Mouse (Mus musculus) testis, adult 2 months (tissue): ENCODE measurements at regions not wholly inside any gene's neighbourhood (a gene's known extent, or its start where the extent isn't known, plus 50 kb on each side); places are given as distances from the start of the nearest gene placed in this dataset.

Experiments
- CTCF ChIP-seq: fragments of 200-500 bp; IDR thresholded peaks from 2 replicates; pipeline ENCODE4 v1.5.1; 2012; ENCODE audit warnings: low read depth, mild to moderate bottlenecking, inconsistent platforms, low read length, moderate library complexity; ENCODE audit not compliant: control insufficient read depth, insufficient read depth, insufficient replicate concordance
- POLR2A ChIP-seq: fragments of 200-500 bp; IDR thresholded peaks from 2 replicates; pipeline ENCODE4 v1.6.1; 2012; ENCODE audit warnings: low read depth, mild to moderate bottlenecking, inconsistent platforms, low read length, moderate library complexity; ENCODE audit not compliant: control insufficient read depth

GRCm38 (mm10) chr1:83803345-83804041 is 395.5 kb upstream of the Sphkap start:
- TF ChIP-seq CTCF, result no peak
- TF ChIP-seq POLR2A, result no peak
